Mouse (Mus musculus) lung, postnatal 0 days (tissue): Measurements from ENCODE around the gene Hif3a.

ENCODE experiments used
- CTCF ChIP-seq: IDR thresholded peaks from 2 replicates; pipeline ENCODE4 v1.5.1; 2016; ENCODE audit warnings: antibody characterized with exemption, mild to moderate bottlenecking
- EP300 ChIP-seq: IDR thresholded peaks from 2 replicates; pipeline ENCODE4 v1.6.1; 2016; ENCODE audit warnings: antibody characterized with exemption, mild to moderate bottlenecking, control low read depth

DNA sequence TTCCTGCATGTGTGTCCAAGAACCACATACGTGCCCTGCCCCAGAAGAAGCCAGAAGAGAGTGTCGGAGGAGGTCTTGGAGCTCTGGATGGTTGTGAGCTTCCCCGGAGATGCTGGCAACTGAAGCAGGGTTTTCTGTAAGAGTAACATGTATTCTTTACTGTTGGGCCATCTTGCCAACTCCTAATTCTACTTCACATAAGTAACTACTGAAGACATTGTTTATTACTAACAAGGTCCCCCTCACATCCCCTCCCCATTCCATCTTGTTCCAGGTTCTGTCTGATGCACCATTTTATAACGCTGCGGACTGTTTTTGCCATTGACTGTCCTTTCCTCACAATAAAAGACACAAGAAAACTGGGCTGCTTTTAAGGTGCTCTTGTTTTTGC lies 11.3 kb upstream of the Hif3a start:
- TF ChIP-seq EP300 (no peak), CTCF (no peak)
